Mouse (Mus musculus): ENCODE measurements around the gene Prdm15.

- no peak for TF ChIP-seq CTCF (IDR thresholded peaks at IDR 0.05; ENCODE audit: low read depth, low read length)
- TF ChIP-seq TAL1 (conservative IDR thresholded peaks at IDR 0.05; ENCODE audit: low read depth, low read length), result no peak
- TF ChIP-seq GATA1 (IDR thresholded peaks at IDR 0.05; ENCODE audit: borderline replicate concordance, low read length), result no peak
- TF ChIP-seq GATA2 (IDR thresholded peaks at IDR 0.05; ENCODE audit: borderline replicate concordance, low read depth, low read length), result no peak
- no peak for TF ChIP-seq POLR2AphosphoS5 (IDR thresholded peaks at IDR 0.05; ENCODE audit: insufficient replicate concordance, low read depth, low read length)
Observed at GRCm38 (mm10) chr16:97748421-97748820, 103.2 kb downstream of the Prdm15 start.
